Mouse (Mus musculus) thymus, adult 2 months (tissue): ENCODE data around the gene P4ha2.

Source experiments
- CTCF ChIP-seq: fragments of 200-500 bp; IDR thresholded peaks from 2 replicates; pipeline ENCODE4 v1.5.1; 2012; ENCODE audit warnings: mild to moderate bottlenecking, control low read depth, low read length, moderate library complexity, borderline replicate concordance; ENCODE audit not compliant: control insufficient read depth, poor library complexity, insufficient read depth; ENCODE audit errors: extremely low read depth
- POLR2A ChIP-seq: fragments of 200-500 bp; IDR thresholded peaks from 2 replicates; pipeline ENCODE4 v1.6.1; 2012; ENCODE audit warnings: mild to moderate bottlenecking, low read length, control low read depth, moderate library complexity; ENCODE audit not compliant: control insufficient read depth, poor library complexity, insufficient read depth; ENCODE audit errors: extremely low read depth

DNA sequence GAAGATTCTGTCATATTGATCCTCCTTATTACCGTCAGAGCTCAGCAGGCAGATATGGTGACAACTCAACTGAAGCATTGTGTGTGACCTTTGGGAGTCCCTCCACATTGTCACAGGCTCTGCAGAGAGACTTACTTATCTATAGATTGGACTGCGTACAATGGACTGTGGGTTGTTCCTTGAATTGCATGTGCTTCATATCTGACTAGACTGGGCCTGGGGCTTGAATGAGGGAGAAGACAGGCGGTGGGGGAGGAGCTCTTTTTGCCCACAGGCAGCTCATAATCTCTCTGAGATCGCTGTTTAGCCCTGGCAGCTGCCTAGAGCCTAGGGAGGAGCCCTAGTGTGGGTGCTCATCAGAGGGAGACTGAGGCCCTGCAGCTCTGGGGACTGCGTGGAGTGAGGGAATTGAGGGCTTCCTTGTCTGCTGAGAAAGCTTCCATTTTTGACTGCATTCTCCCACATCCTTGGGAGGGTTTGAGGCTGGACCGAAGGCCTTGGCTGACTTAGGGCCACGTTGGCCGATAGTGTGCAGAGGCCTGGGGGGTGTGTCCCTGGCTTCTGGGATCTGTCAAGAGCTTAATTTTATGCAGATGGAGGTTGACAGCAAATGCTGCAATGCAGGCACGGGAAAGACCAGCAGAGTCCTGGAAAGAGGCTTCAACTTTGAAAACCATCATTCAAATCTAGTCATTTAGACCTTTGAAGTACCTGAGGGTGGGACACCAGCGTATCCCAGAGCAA lies 3.0 kb downstream of the P4ha2 start:
- TF ChIP-seq CTCF, result no peak
- TF ChIP-seq POLR2A, result no peak
